Mouse (Mus musculus): ENCODE results near the gene Slc6a16.

- TF ChIP-seq CTCF (IDR thresholded peaks at IDR 0.05) (no peak), EP300 (IDR thresholded peaks at IDR 0.05) (no peak)
These were observed 12.3 kb upstream of the Slc6a16 start for GRCm38 (mm10) chr7:45228548-45228947.

All from lung, postnatal 0 days (tissue).